Mouse (Mus musculus) naive thymus-derived CD4-positive, alpha-beta T cell, adult 2 months (primary cell): ENCODE data around the gene Tuba3a.

Experiments
- DNase-seq: peaks from one replicate; pipeline ENCODE4 v3.0.0-alpha.2; 2011; ENCODE audit warnings: low read depth

The Tuba3a gene

GRCm38 (mm10) chr6:125266091-125266490 lies 19.8 kb downstream of the Tuba3a start:
- peak; percentile 68 for DNase-seq

GRCm38 (mm10) chr6:125265239-125265638 lies 20.6 kb downstream of the Tuba3a start:
- DNase-seq, result peak; percentile 96

GRCm38 (mm10) chr6:125264219-125264618 lies 21.6 kb downstream of the Tuba3a start:
- peak; percentile 58 for DNase-seq

- DNase-seq, result peak; percentile 51
Observed at GRCm38 (mm10) chr6:125260006-125260555, 25.8 kb downstream of the Tuba3a start.

GRCm38 (mm10) chr6:125256222-125256966 lies 29.4 kb downstream of the Tuba3a start:
- no peak for DNase-seq

GRCm38 (mm10) chr6:125255516-125256044 lies 30.3 kb downstream of the Tuba3a start:
- DNase-seq, result no peak

- no peak for DNase-seq
Observed at GRCm38 (mm10) chr6:125253863-125254715, 31.8 kb downstream of the Tuba3a start.

GRCm38 (mm10) chr6:125252711-125253110 lies 33.1 kb downstream of the Tuba3a start:
- DNase-seq, result no peak

- no peak for DNase-seq
Observed at GRCm38 (mm10) chr6:125252285-125252684, 33.6 kb downstream of the Tuba3a start.

- peak; percentile 60 for DNase-seq
Observed at GRCm38 (mm10) chr6:125244551-125244950, 41.3 kb downstream of the Tuba3a start.

GRCm38 (mm10) chr6:125241566-125241965 lies 44.3 kb downstream of the Tuba3a start:
- DNase-seq, result peak; percentile 88

- no peak for DNase-seq
Observed at GRCm38 (mm10) chr6:125240617-125241016, 45.2 kb downstream of the Tuba3a start.

GRCm38 (mm10) chr6:125239547-125239946 lies 46.3 kb downstream of the Tuba3a start:
- DNase-seq, result peak; percentile 66

GRCm38 (mm10) chr6:125238396-125238795 lies 47.4 kb downstream of the Tuba3a start:
- peak; percentile 59 for DNase-seq

- peak; percentile 74 for DNase-seq
Observed at GRCm38 (mm10) chr6:125237421-125237820, 48.4 kb downstream of the Tuba3a start.

- peak; percentile 78 for DNase-seq
Observed at GRCm38 (mm10) chr6:125236782-125237181, 49.1 kb downstream of the Tuba3a start, which contains the start of gene Cd27. Gene Cd27, minus strand, starts transcription at chr6:125237010.

GRCm38 (mm10) chr6:125236341-125236740 lies 49.5 kb downstream of the Tuba3a start:
- no peak for DNase-seq

GRCm38 (mm10) chr6:125234520-125234828 lies 51.4 kb downstream of the Tuba3a start:
- DNase-seq, result peak; percentile 50

GRCm38 (mm10) chr6:125233816-125234519 lies 51.9 kb downstream of the Tuba3a start:
- peak; percentile 35 for DNase-seq

GRCm38 (mm10) chr6:125232516-125232915 lies 53.3 kb downstream of the Tuba3a start:
- DNase-seq, result no peak

- no peak for DNase-seq
Observed at GRCm38 (mm10) chr6:125232045-125232437, 53.8 kb downstream of the Tuba3a start.
